Mouse (Mus musculus): Measurements from ENCODE around the gene Zcchc24. TPM values are rescaled to one million over a fixed set of nuclear protein-coding genes. Genes with fewer than 3 reads are reported as not detected.
"Not testable (repeated sequence)": the region's sequence is repeated elsewhere in the genome, so short reads cannot be mapped to it uniquely, and the experiment has no call there.

Zcchc24 gene
- polyA plus RNA-seq (2015; fragmentation: Nextera tagmentation; extraction: Ambion mirVana) = 12.2 and 17.3 TPM in 2 replicates

DNA sequence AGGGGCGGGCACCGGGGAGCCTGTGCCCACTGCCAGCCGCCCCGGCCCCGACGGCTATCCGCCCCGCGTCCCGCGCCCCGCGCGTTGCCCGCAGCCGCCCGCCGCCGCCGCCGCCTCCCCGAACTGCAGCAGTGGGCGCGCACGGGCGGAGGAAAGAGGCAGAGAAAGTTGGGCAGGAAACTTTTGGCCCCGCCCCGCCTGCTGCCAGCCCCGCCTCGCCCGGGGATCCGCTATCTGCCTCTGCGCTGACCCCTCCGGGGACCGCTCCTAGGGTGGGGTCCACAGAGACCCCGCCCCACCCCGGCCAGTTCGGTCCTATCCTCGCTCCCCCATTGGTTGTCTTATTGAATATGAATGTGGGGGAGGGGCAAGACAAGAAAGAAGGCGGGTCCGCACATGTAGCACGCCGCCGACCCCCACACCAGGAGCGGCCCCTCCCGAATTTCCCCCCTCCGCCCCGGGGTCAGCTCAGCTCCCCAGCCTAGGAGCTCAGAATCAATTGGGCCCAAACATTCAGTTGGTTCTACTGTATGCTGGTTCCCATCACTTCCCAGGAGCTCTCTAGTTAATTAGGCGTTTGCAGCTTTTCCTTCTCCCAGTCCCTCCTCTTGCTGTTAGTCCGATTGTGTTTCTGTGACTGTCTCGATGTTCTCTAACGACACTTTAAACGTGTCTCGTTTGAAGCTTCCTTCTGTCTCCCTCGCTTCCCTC is at the start of gene Zcchc24:
Gene Zcchc24 (minus strand): TSS at position 125 of the 711 bp plus-strand sequence.
- Histone ChIP-seq H3K9me3 (ENCODE audit: low read length) (no peaks in the 10 kb centered on the region), H3K27ac (ENCODE audit: low read length) (peak within 1 kb of the TSS; percentile 90), H3K4me3 (ENCODE audit: low read length) (peak within 1 kb of the TSS; percentile 80), H3K4me2 (replicated peaks; ENCODE audit: low read depth, low read length) (peak within 1 kb of the TSS; percentile 94), H3K36me3 (ENCODE audit: insufficient read depth, low read length) (no peaks in the 10 kb centered on the region), H3K27me3 (ENCODE audit: insufficient read depth, low read length) (no peaks in the 10 kb centered on the region), H3K4me1 (ENCODE audit: insufficient read depth, low read length) (peaks cover 39% of the 10 kb centered on the region), H3K9ac (replicated peaks; ENCODE audit: low read length) (peak within 1 kb of the TSS; percentile 86)
- ATAC-seq (ENCODE audit: low FRiP score, low TSS enrichment) = peak; percentile 94
- under 1% methylated on average over 19 of the region's 55 CpGs for WGBS

DNA sequence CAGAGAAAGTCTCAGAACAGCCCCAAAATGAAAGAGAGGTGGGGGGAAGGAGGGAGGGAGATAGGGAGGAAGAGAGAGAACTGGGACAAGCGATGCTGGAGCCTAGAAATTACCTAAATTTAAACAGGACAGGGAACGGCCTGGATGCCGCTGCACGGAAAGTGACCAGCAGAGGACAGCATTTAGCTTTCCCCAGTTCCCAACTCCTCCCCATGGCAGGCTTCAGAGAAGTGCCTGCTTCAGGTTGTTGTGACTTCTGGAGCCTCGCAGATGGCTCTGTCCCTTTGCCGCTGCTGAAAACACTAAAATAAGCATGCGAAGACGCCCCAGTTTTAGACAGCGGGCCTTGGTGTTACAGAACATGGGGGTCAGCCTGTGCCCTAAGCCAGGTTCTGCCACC is 47.6 kb upstream of the Zcchc24 start:
- Histone ChIP-seq H3K27me3 (ENCODE audit: insufficient read depth, low read length) (no peaks in the 10 kb centered on the region), H3K4me3 (ENCODE audit: low read length) (no peak overlapping the region), H3K36me3 (ENCODE audit: insufficient read depth, low read length) (no peaks in the 10 kb centered on the region), H3K4me2 (replicated peaks; ENCODE audit: low read depth, low read length) (no peak overlapping the region), H3K27ac (ENCODE audit: low read length) (no peak overlapping the region), H3K9ac (replicated peaks; ENCODE audit: low read length) (no peak overlapping the region), H3K4me1 (ENCODE audit: insufficient read depth, low read length) (0 out of 2 replicates have a peak, but pooled peaks cover 3% of the 10 kb centered on the region), H3K9me3 (ENCODE audit: low read length) (no peaks in the 10 kb centered on the region)
- peak; percentile 65 for ATAC-seq (ENCODE audit: low FRiP score, low TSS enrichment)
- WGBS = 8% methylated on average over 9 of the region's 9 CpGs

DNA sequence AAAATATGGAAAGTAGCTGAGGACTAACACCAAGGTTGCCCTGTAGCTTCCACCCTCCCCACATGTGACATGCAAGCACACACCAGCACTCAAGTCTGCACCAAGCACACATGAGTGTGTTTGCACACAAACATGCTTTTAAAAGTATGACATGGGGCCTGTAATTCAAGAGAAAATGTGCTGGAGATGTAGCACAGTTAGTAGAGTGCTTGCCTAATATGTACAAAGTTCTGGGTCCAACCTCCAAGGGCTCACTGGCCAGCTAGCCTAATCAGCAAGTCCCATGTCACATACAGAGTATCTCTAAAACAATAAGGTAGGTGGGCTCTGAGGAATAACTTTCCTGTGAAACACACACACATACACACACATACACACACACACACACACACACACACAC is 45.3 kb upstream of the Zcchc24 start:
- no peak overlapping the region for H3K27ac ChIP-seq (ENCODE audit: low read length)
- no peaks in the 10 kb centered on the region for H3K9me3 ChIP-seq (ENCODE audit: low read length)
- H3K4me1 ChIP-seq (ENCODE audit: insufficient read depth, low read length) = 0 out of 2 replicates have a peak, but pooled peaks cover 3% of the 10 kb centered on the region
- no peak for ATAC-seq (ENCODE audit: low FRiP score, low TSS enrichment)
- H3K4me2 ChIP-seq (replicated peaks; ENCODE audit: low read depth, low read length) = no peak overlapping the region
- H3K36me3 ChIP-seq (ENCODE audit: insufficient read depth, low read length) = no peaks in the 10 kb centered on the region
- no peak overlapping the region for H3K9ac ChIP-seq (replicated peaks; ENCODE audit: low read length)
- no peaks in the 10 kb centered on the region for H3K27me3 ChIP-seq (ENCODE audit: insufficient read depth, low read length)
- H3K4me3 ChIP-seq (ENCODE audit: low read length) = no peak overlapping the region

- not testable (repeated sequence) for H3K4me1 ChIP-seq (ENCODE audit: insufficient read depth, low read length); H3K27me3 ChIP-seq (ENCODE audit: insufficient read depth, low read length); H3K9ac ChIP-seq (replicated peaks; ENCODE audit: low read length); H3K4me3 ChIP-seq (ENCODE audit: low read length); H3K4me2 ChIP-seq (replicated peaks; ENCODE audit: low read depth, low read length); H3K9me3 ChIP-seq (ENCODE audit: low read length); H3K36me3 ChIP-seq (ENCODE audit: insufficient read depth, low read length); ATAC-seq (ENCODE audit: low FRiP score, low TSS enrichment); H3K27ac ChIP-seq (ENCODE audit: low read length)
- 68% methylated on average over 1 of the region's 1 CpGs for WGBS
Observed at GRCm38 (mm10) chr14:25811026-25811425, 42.2 kb upstream of the Zcchc24 start.

DNA sequence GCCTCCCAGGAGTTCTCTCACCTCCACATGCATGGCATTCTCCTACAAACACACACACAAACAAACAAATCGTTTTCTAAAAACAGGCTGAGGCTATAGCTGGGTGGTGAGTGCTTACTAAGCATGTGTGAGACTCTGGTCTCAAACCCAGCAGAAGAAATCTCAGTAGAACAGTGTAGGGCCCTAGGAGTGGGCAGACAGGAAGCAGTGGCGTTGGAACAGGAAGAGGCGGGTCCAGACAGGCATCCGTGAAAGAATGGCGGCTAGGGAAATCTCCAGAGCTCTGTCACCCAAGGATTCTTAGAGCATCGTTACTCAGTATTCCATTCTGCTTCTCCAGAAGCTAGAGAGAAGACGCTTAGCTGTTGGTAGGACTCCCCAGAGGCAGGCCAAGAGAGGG is 37.7 kb upstream of the Zcchc24 start:
- Histone ChIP-seq H3K4me3 (ENCODE audit: low read length) (no peak overlapping the region), H3K4me2 (replicated peaks; ENCODE audit: low read depth, low read length) (no peak overlapping the region), H3K36me3 (ENCODE audit: insufficient read depth, low read length) (no peaks in the 10 kb centered on the region), H3K9ac (replicated peaks; ENCODE audit: low read length) (no peak overlapping the region), H3K27me3 (ENCODE audit: insufficient read depth, low read length) (no peaks in the 10 kb centered on the region), H3K4me1 (ENCODE audit: insufficient read depth, low read length) (peaks cover 25% of the 10 kb centered on the region), H3K27ac (ENCODE audit: low read length) (no peak overlapping the region), H3K9me3 (ENCODE audit: low read length) (no peaks in the 10 kb centered on the region)
- no peak for ATAC-seq (ENCODE audit: low FRiP score, low TSS enrichment)
- WGBS = 89% methylated on average over 7 of the region's 7 CpGs

DNA sequence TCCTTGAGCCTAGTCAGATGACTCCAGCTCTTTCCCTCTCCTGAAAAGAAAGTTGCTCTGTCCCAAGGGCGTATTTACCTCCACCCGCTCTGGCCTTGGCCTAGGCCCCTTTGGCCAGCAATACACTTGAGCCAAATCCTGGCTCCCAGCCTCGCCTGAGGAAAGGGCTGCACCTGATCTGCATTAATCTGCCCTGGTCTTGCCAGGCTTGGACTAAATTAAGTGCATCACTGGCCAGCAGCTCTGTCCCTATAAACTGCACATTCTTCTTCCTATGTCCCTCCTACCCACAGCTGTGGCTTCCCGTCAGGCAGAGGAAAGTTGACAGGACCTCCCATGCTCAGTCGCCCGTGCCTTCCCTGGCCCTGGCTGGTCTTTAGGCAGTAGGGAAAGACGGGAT is 37.0 kb upstream of the Zcchc24 start:
- peaks cover 25% of the 10 kb centered on the region for H3K4me1 ChIP-seq (ENCODE audit: insufficient read depth, low read length)
- H3K27ac ChIP-seq (ENCODE audit: low read length) = peak overlapping the region; percentile 43; the same call in 1 of the 2 replicates
- WGBS = 40% methylated on average over 7 of the region's 7 CpGs

DNA sequence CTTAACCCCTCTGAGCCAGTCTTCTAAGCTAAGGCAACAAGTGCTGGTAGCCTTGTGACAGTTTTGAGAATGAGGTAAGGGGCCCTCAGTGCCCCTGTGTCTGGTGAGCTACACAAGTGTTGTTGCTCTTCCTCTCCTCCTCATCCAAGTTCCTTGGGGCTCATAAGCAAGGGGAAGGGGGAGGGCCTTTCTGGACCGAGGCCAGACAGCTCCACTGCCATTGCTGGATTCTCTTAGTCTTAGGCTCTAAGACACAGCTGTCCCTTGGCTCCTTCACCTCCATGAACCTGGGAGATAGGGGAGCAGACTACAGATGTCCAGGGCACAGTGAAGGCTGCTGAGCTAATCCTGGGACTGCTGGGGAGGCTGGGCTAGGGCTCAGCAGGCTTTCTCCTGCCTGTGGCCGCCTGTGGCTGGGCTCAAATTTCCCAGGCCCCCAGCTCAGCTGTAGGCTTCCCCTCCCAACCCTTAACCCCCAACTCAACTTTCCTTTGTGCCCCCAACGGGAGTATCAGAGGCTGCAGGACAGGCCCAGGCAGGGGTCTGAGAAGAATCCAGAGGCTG is 34.5 kb upstream of the Zcchc24 start:
- no peak for ATAC-seq (ENCODE audit: low FRiP score, low TSS enrichment)
- Histone ChIP-seq H3K9ac (replicated peaks; ENCODE audit: low read length) (no peak overlapping the region), H3K4me3 (ENCODE audit: low read length) (no peak overlapping the region), H3K9me3 (ENCODE audit: low read length) (no peaks in the 10 kb centered on the region), H3K36me3 (ENCODE audit: insufficient read depth, low read length) (no peaks in the 10 kb centered on the region), H3K27me3 (ENCODE audit: insufficient read depth, low read length) (no peaks in the 10 kb centered on the region), H3K27ac (ENCODE audit: low read length) (peak overlapping the region; percentile 65; the same call in 1 of the 2 replicates), H3K4me2 (replicated peaks; ENCODE audit: low read depth, low read length) (no peak overlapping the region), H3K4me1 (ENCODE audit: insufficient read depth, low read length) (peaks cover 25% of the 10 kb centered on the region)
- 38% methylated on average over 3 of the region's 3 CpGs for WGBS

More for the DNA sequence above, 37.0 kb upstream of the Zcchc24 start:
- no peaks in the 10 kb centered on the region for H3K36me3 ChIP-seq (ENCODE audit: insufficient read depth, low read length)
- H3K9ac ChIP-seq (replicated peaks; ENCODE audit: low read length) = no peak overlapping the region
- peak; percentile 56; the same call in 1 of the 2 replicates for ATAC-seq (ENCODE audit: low FRiP score, low TSS enrichment)
- H3K9me3 ChIP-seq (ENCODE audit: low read length) = no peaks in the 10 kb centered on the region
- H3K4me2 ChIP-seq (replicated peaks; ENCODE audit: low read depth, low read length) = no peak overlapping the region
- no peaks in the 10 kb centered on the region for H3K27me3 ChIP-seq (ENCODE audit: insufficient read depth, low read length)
- H3K4me3 ChIP-seq (ENCODE audit: low read length) = no peak overlapping the region

GRCm38 (mm10) chr14:25802511-25802910 is 33.7 kb upstream of the Zcchc24 start:
- Histone ChIP-seq H3K4me3 (ENCODE audit: low read length) (no peak overlapping the region), H3K27me3 (ENCODE audit: insufficient read depth, low read length) (no peaks in the 10 kb centered on the region), H3K9me3 (ENCODE audit: low read length) (no peaks in the 10 kb centered on the region), H3K4me1 (ENCODE audit: insufficient read depth, low read length) (peaks cover 25% of the 10 kb centered on the region), H3K36me3 (ENCODE audit: insufficient read depth, low read length) (no peaks in the 10 kb centered on the region), H3K27ac (ENCODE audit: low read length) (peak overlapping the region; percentile 71; the same call in 1 of the 2 replicates), H3K4me2 (replicated peaks; ENCODE audit: low read depth, low read length) (no peak overlapping the region), H3K9ac (replicated peaks; ENCODE audit: low read length) (no peak overlapping the region)
- ATAC-seq (ENCODE audit: low FRiP score, low TSS enrichment) = no peak

DNA sequence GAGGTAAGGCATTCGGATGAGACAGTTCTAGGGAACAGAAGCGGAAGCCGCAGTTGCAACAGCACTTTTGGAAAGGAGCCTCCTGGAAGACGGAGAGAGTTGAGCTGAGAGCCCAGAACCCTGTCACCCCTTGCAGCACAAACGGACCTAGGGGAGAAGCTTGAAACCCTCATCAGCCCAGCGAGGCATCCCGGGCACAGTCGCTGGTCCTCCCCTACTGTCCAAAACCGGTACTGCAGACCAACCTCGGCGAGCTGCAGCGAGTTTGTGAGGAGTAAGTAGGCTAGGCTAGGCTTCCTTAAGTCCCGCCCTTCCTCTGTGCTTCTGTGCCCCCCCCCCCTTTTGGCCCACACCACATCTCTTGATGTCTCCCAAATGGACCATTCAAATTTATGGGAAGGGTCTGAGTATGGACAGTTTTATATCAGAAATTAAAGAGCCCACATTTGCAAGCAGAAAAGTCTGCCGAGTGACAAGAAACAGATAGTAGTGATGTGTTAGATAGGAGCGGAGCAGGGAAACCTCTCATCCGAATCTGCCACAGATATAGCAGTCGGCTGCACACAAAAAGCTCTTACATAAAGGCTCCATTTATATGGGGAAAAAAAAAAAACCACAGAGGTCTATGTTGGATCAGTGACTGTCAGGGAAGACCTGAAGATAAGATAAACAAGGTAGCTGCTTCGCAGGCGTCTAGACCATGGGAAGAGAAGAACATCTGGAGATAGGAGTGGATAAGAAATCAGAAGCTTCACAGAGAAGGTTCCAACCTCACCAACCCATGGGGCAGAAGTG is 31.5 kb upstream of the Zcchc24 start:
- Histone ChIP-seq H3K9me3 (ENCODE audit: low read length) (no peaks in the 10 kb centered on the region), H3K27me3 (ENCODE audit: insufficient read depth, low read length) (no peaks in the 10 kb centered on the region), H3K27ac (ENCODE audit: low read length) (peak overlapping the region; percentile 27; the same call in 1 of the 2 replicates), H3K4me2 (replicated peaks; ENCODE audit: low read depth, low read length) (no peak overlapping the region), H3K4me1 (ENCODE audit: insufficient read depth, low read length) (peaks cover 23% of the 10 kb centered on the region), H3K9ac (replicated peaks; ENCODE audit: low read length) (no peak overlapping the region), H3K36me3 (ENCODE audit: insufficient read depth, low read length) (no peaks in the 10 kb centered on the region), H3K4me3 (ENCODE audit: low read length) (no peak overlapping the region)
- 18% methylated on average over 19 of the region's 19 CpGs for WGBS
- ATAC-seq (ENCODE audit: low FRiP score, low TSS enrichment) = peak; percentile 81
